In the genomic region with DNA sequence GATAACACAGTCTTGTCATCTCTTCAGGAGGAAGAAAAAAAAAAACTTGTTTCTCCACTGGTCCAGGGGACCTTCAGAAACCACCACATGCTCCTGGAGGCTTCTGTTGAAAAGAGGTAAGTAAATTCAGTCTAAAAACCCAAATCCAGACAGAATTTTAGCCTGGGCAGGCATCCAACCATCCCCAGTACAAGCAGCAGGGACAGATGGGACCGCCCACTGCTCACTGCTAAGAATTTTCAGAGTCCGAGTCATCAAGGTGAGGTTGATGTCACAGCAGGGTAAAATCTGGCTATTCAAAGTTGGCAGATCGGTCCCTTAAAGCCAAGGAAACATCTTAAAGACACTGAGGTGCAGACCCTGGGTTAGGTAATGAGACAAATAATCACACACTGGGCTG, we compare ENCODE assay signal across 16 mouse cellular contexts. TPM values are rescaled to one million over a fixed set of nuclear protein-coding genes. Genes with fewer than 3 reads are reported as not detected.
DNase-seq lines count a peak whose midpoint lies in the region; ATAC-seq and TF ChIP-seq lines count a peak whose summit lies in the region.
"Had no signal": no experiment of that assay in that cellular context is flagged by ENCODE, and none has a peak within 500 bp of the region (broad histone marks: within the 10 kb centered on the region; RNA-seq: fewer than 3 reads in every experiment).

No protein-coding gene starts in this region.

- no peak for TF ChIP-seq CTCF in cerebellum, adult 2 months (IDR thresholded peaks at IDR 0.05; ENCODE audit: borderline replicate concordance, insufficient read depth, low read depth, low read length)
- TF ChIP-seq CTCF in forebrain, postnatal 0 days (IDR thresholded peaks at IDR 0.05; ENCODE audit: low read depth), result no peak

- 7% methylated on average over 3 of the region's 3 CpGs for WGBS in cerebellum, adult 2 months
- 47% methylated on average over 3 of the region's 3 CpGs for WGBS in forebrain, postnatal 0 days

- no peaks in the 10 kb centered on the region for H3K36me3 ChIP-seq in forebrain, postnatal 0 days (ENCODE audit: insufficient read depth)
- H3K36me3 ChIP-seq: hindbrain, embryonic 10.5 days; liver, embryonic 12.5 days had no signal

- H3K4me1 ChIP-seq in cerebellum, adult 2 months (ENCODE audit: control insufficient read depth, insufficient read depth, low read length), result peaks cover 6% of the 10 kb centered on the region
- no peaks in the 10 kb centered on the region for H3K4me1 ChIP-seq in forebrain, postnatal 0 days (ENCODE audit: insufficient read depth)

- H3K4me2 ChIP-seq in forebrain, postnatal 0 days (ENCODE audit: low read depth), result no peak overlapping the region
- H3K4me2 ChIP-seq: liver, embryonic 12.5 days had no signal

- no peaks in the 10 kb centered on the region for H3K27me3 ChIP-seq in cerebellum, adult 2 months (ENCODE audit: control insufficient read depth, insufficient read depth, low read length)
- no peaks in the 10 kb centered on the region for H3K27me3 ChIP-seq in forebrain, postnatal 0 days (ENCODE audit: insufficient read depth, low read length)
- H3K27me3 ChIP-seq: CH12.LX; liver, embryonic 12.5 days had no signal

- no peak overlapping the region for H3K9ac ChIP-seq in forebrain, postnatal 0 days
- H3K9ac ChIP-seq: liver, embryonic 12.5 days had no signal

- ATAC-seq in frontal cortex, adult (ENCODE audit: low TSS enrichment), result peak; percentile 75
- ATAC-seq in forebrain, postnatal 0 days, result no peak
- ATAC-seq: liver, embryonic 12.5 days had no signal

- H3K4me3 ChIP-seq in cerebellum, adult 2 months (replicated peaks; ENCODE audit: insufficient read depth, low read depth, low read length), result no peak overlapping the region
- H3K4me3 ChIP-seq in forebrain, postnatal 0 days (ENCODE audit: low read depth, low read length), result no peak overlapping the region
- H3K4me3 ChIP-seq: heart, adult 2 months; hindbrain, embryonic 10.5 days; liver, embryonic 12.5 days had no signal

- DNase-seq in cerebellum, adult 2 months, result peak; percentile 91 to 93
- peak; percentile 59 to 80 for DNase-seq in layer of hippocampus, postnatal 14 days (ENCODE audit: low spot score in 2 of 2)
- DNase-seq in right cerebral cortex, adult 18-20 months, result peak; percentile 90
- DNase-seq in embryo, embryonic 9.5 days (ENCODE audit: extremely low spot score), result no peak
- no peak for DNase-seq in forebrain, postnatal 0 days
- DNase-seq in heart, postnatal 25 days (ENCODE audit: low spot score), result no peak
- DNase-seq in adrenal gland, postnatal 4 days (ENCODE audit: low spot score in 2 of 2), result no peak
- DNase-seq: adrenal gland, postnatal 36 days; heart, adult 2 months; kidney, postnatal 10 days; thymus, postnatal 4 days had no signal

- H3K27ac ChIP-seq in cerebellum, adult 2 months (ENCODE audit: insufficient read depth, low read length), result peak overlapping the region; percentile 19
- H3K27ac ChIP-seq in forebrain, postnatal 0 days (ENCODE audit: low read depth, low read length), result no peak overlapping the region
- H3K27ac ChIP-seq: heart, adult 2 months; hindbrain, embryonic 10.5 days; liver, embryonic 12.5 days; macrophage had no signal

- intact Hi-C loops in heart, postnatal 25 days (cut with DNase I), result no loop called here

- H3K9me3 ChIP-seq in forebrain, postnatal 0 days (ENCODE audit: low read length), result no peaks in the 10 kb centered on the region
- H3K9me3 ChIP-seq: hindbrain, embryonic 10.5 days; liver, embryonic 12.5 days had no signal

- TF ChIP-seq POLR2A in cerebellum, adult 2 months (IDR thresholded peaks at IDR 0.05; ENCODE audit: borderline replicate concordance, insufficient read depth, low read length), result no peak

RNA-seq across cellular contexts. Expression of a gene that starts 5.1 kb away (rescaled TPM):
- 9.5 and 10.9 TPM in 2 replicates for polyA plus RNA-seq in cerebellum, adult 2 months (2012; rRNA removed)
- total RNA-seq in layer of hippocampus, postnatal 14 days (2021), result 10 to 100 TPM; 14.4 to 14.8 TPM
- total RNA-seq in forebrain, postnatal 0 days (2014; rRNA removed), result 17.2 and 18.3 TPM in 2 replicates
- polyA plus RNA-seq in forebrain, postnatal 0 days (2015; fragmentation: Nextera tagmentation; extraction: Ambion mirVana), result 13.6 and 13.9 TPM in 2 replicates
- total RNA-seq in heart, postnatal 25 days (2021), result 1 to 10 TPM; 4.3 to 4.7 TPM
- total RNA-seq in adrenal gland, postnatal 4 days (2021), result 10 to 100 TPM; 14.3 to 16.6 TPM

RNA-seq across cellular contexts. Expression of a gene that starts 13.8 kb away (rescaled TPM):
- polyA plus RNA-seq in cerebellum, adult 2 months (2012; rRNA removed), result 122 and 130 TPM in 2 replicates
- total RNA-seq in layer of hippocampus, postnatal 14 days (2021), result 100 to 1,000 TPM; 223 to 224 TPM
- total RNA-seq in forebrain, postnatal 0 days (2014; rRNA removed), result 153 and 157 TPM in 2 replicates
- 83.5 and 111 TPM in 2 replicates for polyA plus RNA-seq in forebrain, postnatal 0 days (2015; fragmentation: Nextera tagmentation; extraction: Ambion mirVana)
- 10 to 100 TPM; 45.5 to 45.8 TPM for total RNA-seq in heart, postnatal 25 days (2021)
- total RNA-seq in adrenal gland, postnatal 4 days (2021), result 10 to 100 TPM; 55.4 to 59.2 TPM

Comparison
In these comparisons a context has a peak if more than half of its experiments do, and no peak if none do; other contexts are left out.
1. DNase-seq: peak in cerebellum, adult 2 months (2 of 2), layer of hippocampus, postnatal 14 days (2 of 2) and right cerebral cortex, adult 18-20 months (single experiment); none in embryo, embryonic 9.5 days (single experiment), forebrain, postnatal 0 days (single experiment), heart, postnatal 25 days (single experiment) and adrenal gland, postnatal 4 days (0 of 2).